In genomic region chr1:120064036-120064682, GRCm38 (mm10) we compare ENCODE assay signal across 12 mouse cellular contexts. TPM values are rescaled to one million over a fixed set of nuclear protein-coding genes. Genes with fewer than 3 reads are reported as not detected.
"Had no signal": no experiment of that assay in that cellular context is flagged by ENCODE, and none has a peak within 500 bp of the region (broad histone marks: within the 10 kb centered on the region; RNA-seq: fewer than 3 reads in every experiment).

No protein-coding gene starts in this region.

- DNase-seq: kidney, adult 11 months; kidney, postnatal 10 days; left cerebral cortex, postnatal 4 days; lung, adult 18-20 months; right cerebral cortex, postnatal 14 days; thymus, postnatal 14 days had no signal

- H3K9me3 ChIP-seq: limb, embryonic 13.5 days; midbrain, embryonic 12.5 days; neural tube, embryonic 13.5 days had no signal

- H3K4me1 ChIP-seq: limb, embryonic 13.5 days; midbrain, embryonic 12.5 days; neural tube, embryonic 13.5 days had no signal

- ATAC-seq: midbrain, embryonic 16.5 days had no signal

- H3K36me3 ChIP-seq: limb, embryonic 13.5 days; midbrain, embryonic 12.5 days; neural tube, embryonic 13.5 days had no signal

- H3K27ac ChIP-seq: limb, embryonic 13.5 days; midbrain, embryonic 12.5 days; neural tube, embryonic 13.5 days; stomach, postnatal 0 days had no signal

- H3K27me3 ChIP-seq: limb, embryonic 13.5 days; midbrain, embryonic 12.5 days; neural tube, embryonic 13.5 days had no signal

- H3K9ac ChIP-seq: limb, embryonic 13.5 days; midbrain, embryonic 12.5 days; neural tube, embryonic 13.5 days had no signal

- H3K4me2 ChIP-seq: limb, embryonic 13.5 days; midbrain, embryonic 12.5 days; neural tube, embryonic 13.5 days had no signal

- H3K4me3 ChIP-seq: limb, embryonic 13.5 days; midbrain, embryonic 12.5 days; neural tube, embryonic 13.5 days had no signal

RNA-seq across cellular contexts. Expression of gene Tmem37, which starts 9.7 kb away (rescaled TPM):
- total RNA-seq: megakaryocyte-erythroid progenitor cell, adult 5-6 weeks had no signal

RNA-seq across cellular contexts. Expression of gene Sctr, which starts 57.5 kb away (rescaled TPM):
- total RNA-seq: megakaryocyte-erythroid progenitor cell, adult 5-6 weeks had no signal
